Mouse (Mus musculus): ENCODE results near the gene Gm28035.

DNA sequence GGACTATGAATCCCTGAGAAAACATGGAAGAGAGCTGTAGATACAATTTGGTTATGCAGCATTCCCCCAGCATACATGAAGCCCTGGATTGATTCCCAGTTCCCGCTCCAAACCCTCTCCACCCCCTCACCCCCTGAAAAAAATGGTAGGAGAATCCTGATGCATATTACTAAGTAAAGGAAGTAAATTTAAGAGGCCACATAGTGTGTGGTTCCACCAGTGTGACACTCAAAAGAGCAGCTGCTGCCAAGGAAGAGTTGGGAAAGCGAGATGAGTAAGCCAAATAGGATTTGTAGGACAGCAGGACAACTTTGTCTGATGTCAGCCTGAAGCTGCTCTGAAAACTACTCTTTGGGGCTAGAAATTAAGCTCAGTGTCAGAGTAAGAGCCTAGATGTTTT lies 71.1 kb downstream of the Gm28035 start:
- TF ChIP-seq MAX (IDR thresholded peaks at IDR 0.05; ENCODE audit: low read depth) = no peak
- TF ChIP-seq POLR2AphosphoS2 (IDR thresholded peaks at IDR 0.05; ENCODE audit: insufficient read length, low read depth) = no peak
- no peak for TF ChIP-seq TCF12 (IDR thresholded peaks at IDR 0.05; ENCODE audit: insufficient read depth, poor library complexity, severe bottlenecking)
- TF ChIP-seq POLR2A (IDR thresholded peaks at IDR 0.05; ENCODE audit: insufficient read length, low read depth) = no peak
- TF ChIP-seq USF1 (IDR thresholded peaks at IDR 0.05; ENCODE audit: low read depth) = no peak
- no peak for TF ChIP-seq REST (IDR thresholded peaks at IDR 0.05; ENCODE audit: insufficient read depth, insufficient read length)
- TF ChIP-seq MYOG (IDR thresholded peaks at IDR 0.05; ENCODE audit: control insufficient read depth in 1 of 3, insufficient read depth in 1 of 3, insufficient read length in 2 of 3, low read depth in 2 of 3) = no peak
- no peak for TF ChIP-seq E2F4 (IDR thresholded peaks at IDR 0.05; ENCODE audit: insufficient read depth)
- TF ChIP-seq TCF3 (IDR thresholded peaks at IDR 0.05; ENCODE audit: insufficient read length, low read depth) = no peak
- TF ChIP-seq CEBPB (IDR thresholded peaks at IDR 0.05; ENCODE audit: insufficient read depth, poor library complexity, severe bottlenecking) = no peak
- TF ChIP-seq SRF (IDR thresholded peaks at IDR 0.05; ENCODE audit: control insufficient read depth, insufficient read length, low read depth) = no peak
